Mouse (Mus musculus) hindbrain, embryonic 13.5 days (tissue): ENCODE measurements around the gene Timm50. TPM values are rescaled to one million over a fixed set of nuclear protein-coding genes. Genes with fewer than 3 reads are reported as not detected.
A peak's percentile ranks its signal among the peaks of the same experiment; 100 is the strongest.

Source experiments
- ATAC-seq: fragments of 200-750 bp; cut with Nextera tagmentation; 2 replicates; pipeline ENCODE4 v1.8.0; 2017; ENCODE audit warnings: moderate TSS enrichment; ENCODE audit not compliant: low FRiP score
- H3K27ac ChIP-seq: fragments of 300-500 bp; sonication (generic); 2 replicates; pipeline ENCODE4 v1.5.1; 2015; ENCODE audit warnings: inconsistent platforms, mild to moderate bottlenecking, moderate library complexity
- H3K27me3 ChIP-seq: fragments of 300-500 bp; sonication (generic); 2 replicates; pipeline ENCODE4 v1.6.1; 2015; ENCODE audit warnings: mild to moderate bottlenecking, inconsistent platforms
- H3K36me3 ChIP-seq: fragments of 300-500 bp; sonication (generic); 2 replicates; pipeline ENCODE4 v1.6.1; 2015; ENCODE audit warnings: mild to moderate bottlenecking, inconsistent platforms
- H3K4me1 ChIP-seq: fragments of 300-500 bp; sonication (generic); replicated peaks from 2 replicates; pipeline ENCODE4 v1.6.1; 2015; ENCODE audit warnings: inconsistent platforms
- H3K4me2 ChIP-seq: fragments of 300-500 bp; sonication (generic); 2 replicates; pipeline ENCODE4 v1.6.1; 2015; ENCODE audit warnings: inconsistent platforms, mild to moderate bottlenecking, moderate library complexity
- H3K4me3 ChIP-seq: fragments of 300-500 bp; sonication (generic); 2 replicates; pipeline ENCODE4 v1.5.1; 2015; ENCODE audit warnings: mild to moderate bottlenecking, inconsistent platforms
- H3K9ac ChIP-seq: fragments of 300-500 bp; sonication (generic); 2 replicates; pipeline ENCODE4 v1.6.1; 2015; ENCODE audit warnings: mild to moderate bottlenecking, inconsistent platforms
- H3K9me3 ChIP-seq: fragments of 300-500 bp; sonication (generic); 2 replicates; pipeline ENCODE4 v1.6.1; 2016; ENCODE audit warnings: inconsistent platforms
- WGBS: fragments of 180-500 bp; shearing (Covaris S2); methylation state at CpG from one replicate; pipeline ENCODE4 v1.1.7; 2015; 5-methylcytosine and 5-hydroxymethylcytosine counted together
- polyA plus RNA-seq: library from polyadenylated mRNA; unstranded; fragments of >200 nt; fragmentation: Nextera tagmentation; extraction: Ambion mirVana; gene quantifications from 2 replicates; pipeline ENCODE4 v1.2.1, GENCODE M21; 2015

Timm50 gene
- polyA plus RNA-seq, 1 experiment from 2014 or later, result 134 TPM

DNA sequence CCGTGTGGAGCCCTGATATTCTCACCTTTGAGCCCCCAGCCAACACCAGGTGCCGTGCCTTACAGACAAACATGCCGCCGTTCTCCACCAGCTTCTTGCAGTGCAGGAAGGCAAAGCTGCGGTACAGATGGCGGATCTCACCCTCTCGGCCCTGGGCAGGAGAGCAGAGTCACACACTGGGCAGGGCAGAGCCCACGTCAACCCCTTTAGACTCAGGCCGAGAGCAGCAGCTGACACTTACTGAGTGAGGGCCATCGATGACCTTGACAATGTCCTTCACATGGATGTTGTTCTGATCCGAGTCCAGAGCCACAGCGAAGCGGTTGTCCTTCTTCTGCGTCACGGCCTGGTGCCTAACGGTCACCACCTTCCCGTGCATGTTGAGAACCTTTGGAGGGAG, 6.8 kb upstream of the Timm50 start:
- Histone ChIP-seq H3K27me3 (no peaks in the 10 kb centered on the region), H3K27ac (no peak overlapping the region), H3K36me3 (peaks cover 98% of the 10 kb centered on the region), H3K9me3 (no peaks in the 10 kb centered on the region), H3K4me2 (no peak overlapping the region), H3K4me1 (no peaks in the 10 kb centered on the region), H3K9ac (no peak overlapping the region), H3K4me3 (no peak overlapping the region)
- ATAC-seq, result no peak
- 99% methylated on average over 17 of the region's 17 CpGs for WGBS

DNA sequence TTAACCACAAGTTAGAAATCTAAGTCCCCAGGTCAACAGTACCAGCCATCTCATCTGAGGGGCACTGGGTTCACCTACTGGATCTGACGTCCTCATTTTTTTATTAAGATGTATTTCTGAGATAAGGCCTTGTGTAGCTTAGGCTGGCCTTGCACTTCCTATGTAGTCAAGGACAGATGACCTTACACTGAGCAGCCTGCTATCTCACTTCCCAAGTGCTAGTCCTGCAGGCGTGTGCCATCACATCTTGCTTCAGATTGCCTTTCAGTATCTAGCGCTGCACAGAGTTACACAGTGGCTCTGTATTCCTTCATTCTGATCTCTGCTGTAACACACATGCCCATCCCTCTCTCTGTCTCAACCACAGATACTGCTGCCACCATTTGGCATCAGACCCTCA, 6.2 kb upstream of the Timm50 start:
- 90% methylated on average over 3 of the region's 3 CpGs for WGBS
- Histone ChIP-seq H3K27ac (no peak overlapping the region), H3K9me3 (no peaks in the 10 kb centered on the region), H3K4me3 (no peak overlapping the region), H3K4me2 (no peak overlapping the region), H3K27me3 (no peaks in the 10 kb centered on the region), H3K36me3 (peaks cover 91% of the 10 kb centered on the region), H3K9ac (no peak overlapping the region), H3K4me1 (no peaks in the 10 kb centered on the region)
- no peak for ATAC-seq

DNA sequence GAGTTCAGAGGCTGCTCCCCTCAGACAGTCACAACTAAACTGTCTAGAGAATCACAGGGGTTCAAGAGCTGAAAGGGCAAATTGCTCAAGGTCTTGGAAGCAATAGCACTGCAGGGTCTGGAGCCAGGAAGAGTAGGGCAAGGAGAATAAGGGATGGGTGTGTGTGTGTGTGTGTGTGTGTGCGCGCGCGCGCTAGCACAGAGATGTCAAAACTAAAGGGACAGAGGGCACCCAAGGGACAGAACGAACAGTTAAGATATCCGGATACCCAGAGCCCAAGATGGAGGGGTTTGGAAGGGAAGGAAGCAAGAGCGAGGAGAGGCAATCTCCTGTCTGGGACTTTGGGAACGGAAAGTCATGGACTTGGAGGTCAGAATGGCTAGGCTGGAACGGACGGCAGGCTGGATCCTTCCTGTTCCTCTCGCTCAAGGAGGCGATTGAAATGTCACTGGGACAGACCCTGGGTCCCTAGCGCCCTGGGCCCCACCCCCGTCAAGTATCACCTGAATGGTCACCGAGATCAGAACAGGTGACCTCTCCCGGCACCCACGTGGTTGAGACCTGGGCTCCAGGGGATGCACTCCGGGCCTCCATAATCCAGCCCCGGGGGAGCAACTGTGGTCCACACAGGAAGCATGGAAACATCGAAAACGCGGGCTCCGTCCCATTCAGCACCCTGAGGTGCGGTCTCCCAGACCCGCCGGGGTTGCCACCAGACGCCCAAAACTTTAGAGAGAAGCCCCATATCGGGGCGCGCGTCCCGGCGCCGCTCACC, 534 bp downstream of the Timm50 start:
- H3K9ac ChIP-seq, result peak overlapping the region; percentile 93
- ATAC-seq, result peak; percentile 67
- 7% methylated on average over 35 of the region's 35 CpGs for WGBS
- H3K9me3 ChIP-seq, result no peaks in the 10 kb centered on the region
- no peaks in the 10 kb centered on the region for H3K27me3 ChIP-seq
- peak overlapping the region; percentile 45 for H3K27ac ChIP-seq
- H3K4me1 ChIP-seq, result peaks cover 19% of the 10 kb centered on the region
- H3K4me3 ChIP-seq, result peak overlapping the region; percentile 86
- peak overlapping the region; percentile 89 for H3K4me2 ChIP-seq
- H3K36me3 ChIP-seq, result peaks cover 63% of the 10 kb centered on the region

DNA sequence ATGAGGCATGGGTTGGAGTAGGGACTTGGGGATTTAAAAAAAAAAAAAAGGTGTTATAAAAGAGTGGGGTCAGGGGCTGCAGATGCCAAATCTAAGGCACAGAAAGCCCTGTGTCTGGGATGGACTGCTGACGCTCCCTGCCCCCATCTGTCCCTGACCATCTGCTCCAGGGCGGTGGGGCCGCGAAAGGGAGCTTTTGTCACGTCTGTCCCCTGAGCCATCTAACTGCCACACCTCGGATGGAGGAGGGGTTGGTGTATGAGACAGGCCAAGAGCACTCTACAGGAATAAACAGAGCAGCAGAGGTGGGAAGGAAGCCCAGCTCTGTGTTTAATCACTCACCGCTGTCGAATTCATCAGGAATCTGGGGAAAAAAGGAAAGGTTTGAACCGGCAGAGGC, 2.1 kb downstream of the Timm50 start:
- 34% methylated on average over 9 of the region's 9 CpGs for WGBS
- no peak overlapping the region for H3K4me2 ChIP-seq
- H3K27ac ChIP-seq, result no peak overlapping the region
- no peaks in the 10 kb centered on the region for H3K27me3 ChIP-seq
- H3K4me3 ChIP-seq, result no peak overlapping the region
- H3K9ac ChIP-seq, result peak overlapping the region; percentile 30; the same call in 1 of the 2 replicates
- ATAC-seq, result no peak
- peaks cover 19% of the 10 kb centered on the region for H3K4me1 ChIP-seq
- H3K36me3 ChIP-seq, result peaks cover 63% of the 10 kb centered on the region
- no peaks in the 10 kb centered on the region for H3K9me3 ChIP-seq

DNA sequence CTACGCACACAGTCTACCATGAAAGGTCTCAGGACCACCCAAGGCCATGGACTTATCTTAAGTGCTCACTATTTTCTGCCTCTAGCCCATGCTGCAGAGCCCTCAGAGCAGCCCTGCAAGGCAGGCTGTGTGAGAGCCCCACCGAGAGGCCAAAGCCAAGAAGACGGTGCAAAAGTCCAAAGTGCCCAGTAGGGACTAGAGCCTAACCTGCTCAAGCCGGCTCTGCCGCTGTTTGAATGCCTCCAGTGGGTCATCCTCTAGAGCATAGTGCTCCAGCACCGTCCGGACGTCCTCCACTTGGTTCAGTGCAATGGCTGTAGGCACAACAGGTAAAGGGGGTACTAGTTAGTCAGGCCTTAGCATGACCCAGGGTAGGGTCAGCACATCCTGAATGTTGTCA, 5.7 kb downstream of the Timm50 start:
- no peaks in the 10 kb centered on the region for H3K9me3 ChIP-seq
- H3K9ac ChIP-seq, result no peak overlapping the region
- no peak overlapping the region for H3K4me3 ChIP-seq
- no peak overlapping the region for H3K4me2 ChIP-seq
- WGBS, result 92% methylated on average over 8 of the region's 8 CpGs
- H3K36me3 ChIP-seq, result peaks cover 56% of the 10 kb centered on the region
- ATAC-seq, result no peak
- H3K4me1 ChIP-seq, result peaks cover 33% of the 10 kb centered on the region
- H3K27me3 ChIP-seq, result no peaks in the 10 kb centered on the region
- H3K27ac ChIP-seq, result no peak overlapping the region

DNA sequence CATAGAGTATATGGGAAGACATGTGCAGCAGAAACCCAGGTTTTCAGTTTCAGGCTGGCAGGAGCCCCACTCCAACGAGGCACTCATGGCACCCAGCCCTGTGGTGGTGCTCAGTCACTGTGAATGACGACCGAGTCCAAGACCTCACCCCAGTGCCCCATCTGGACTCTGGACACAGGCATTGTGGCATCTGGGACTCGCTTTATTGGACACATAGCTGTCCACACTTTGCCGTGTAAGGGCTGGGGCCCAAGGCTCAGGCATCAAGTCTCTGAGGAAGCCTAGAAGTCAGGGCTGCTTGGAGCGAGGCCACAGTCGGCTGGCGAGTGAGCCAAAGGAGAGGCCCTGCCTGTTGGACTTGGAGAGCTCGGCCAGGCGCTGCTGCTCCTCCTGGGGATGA, 6.2 kb downstream of the Timm50 start:
- H3K36me3 ChIP-seq, result peaks cover 56% of the 10 kb centered on the region
- peaks cover 31% of the 10 kb centered on the region for H3K4me1 ChIP-seq
- no peaks in the 10 kb centered on the region for H3K9me3 ChIP-seq
- H3K4me3 ChIP-seq, result no peak overlapping the region
- 86% methylated on average over 10 of the region's 10 CpGs for WGBS
- no peak overlapping the region for H3K27ac ChIP-seq
- H3K9ac ChIP-seq, result no peak overlapping the region
- H3K4me2 ChIP-seq, result no peak overlapping the region
- no peak for ATAC-seq
- H3K27me3 ChIP-seq, result no peaks in the 10 kb centered on the region

DNA sequence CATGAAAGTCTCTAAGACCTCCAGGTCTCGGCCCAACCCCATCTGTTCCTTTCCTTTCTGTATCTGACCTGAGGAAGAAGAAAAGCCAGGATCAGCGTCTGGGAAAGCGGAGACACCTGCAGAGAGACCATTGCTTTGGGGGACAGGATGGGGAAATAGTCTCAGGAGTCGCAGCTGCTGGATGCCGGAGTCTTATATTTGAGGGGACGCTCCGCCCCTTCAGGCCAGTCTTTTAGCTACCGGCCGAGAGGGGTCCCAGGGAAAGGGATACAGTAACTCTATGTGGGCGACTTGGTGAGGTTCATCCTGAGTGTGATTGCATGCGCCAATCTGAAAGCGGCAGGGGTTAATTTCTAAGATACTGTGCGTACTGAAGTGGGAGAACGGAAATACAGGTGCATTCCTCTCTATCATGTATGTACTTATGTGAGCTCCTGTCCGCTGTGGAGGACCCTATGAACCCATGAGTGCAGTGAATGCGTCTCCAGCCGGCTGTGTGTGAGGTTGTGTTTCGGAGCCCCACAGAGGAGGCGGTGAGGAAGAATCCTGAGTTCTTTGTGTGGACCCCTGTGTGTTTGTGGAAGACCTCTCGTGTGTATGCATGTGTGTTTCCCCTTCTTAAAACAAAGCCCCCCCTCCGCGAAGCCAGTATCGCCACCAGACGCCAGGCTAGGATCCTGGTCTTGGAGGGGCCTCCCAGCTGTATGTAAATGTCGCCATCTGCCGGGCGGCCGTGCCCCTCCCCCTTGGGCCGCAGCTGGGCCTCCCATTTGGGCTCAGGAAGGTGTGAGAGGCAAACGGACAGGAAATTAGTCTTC, 10.0 kb downstream of the Timm50 start, which contains the start of gene Dll3:
Gene Dll3 (minus strand): TSS at position 623 of the 818 bp plus-strand sequence.
- Histone ChIP-seq H3K27me3 (peaks cover 24% of the 10 kb centered on the region), H3K4me2 (peak within 1 kb of the TSS; percentile 67), H3K4me1 (peaks cover 39% of the 10 kb centered on the region), H3K9me3 (no peaks in the 10 kb centered on the region), H3K36me3 (peaks cover 22% of the 10 kb centered on the region), H3K9ac (peak within 1 kb of the TSS; percentile 78), H3K4me3 (peak within 1 kb of the TSS; percentile 51), H3K27ac (peak within 1 kb of the TSS; percentile 86)
- under 1% methylated on average over 30 of the region's 30 CpGs for WGBS
- peak; percentile 67 for ATAC-seq

DNA sequence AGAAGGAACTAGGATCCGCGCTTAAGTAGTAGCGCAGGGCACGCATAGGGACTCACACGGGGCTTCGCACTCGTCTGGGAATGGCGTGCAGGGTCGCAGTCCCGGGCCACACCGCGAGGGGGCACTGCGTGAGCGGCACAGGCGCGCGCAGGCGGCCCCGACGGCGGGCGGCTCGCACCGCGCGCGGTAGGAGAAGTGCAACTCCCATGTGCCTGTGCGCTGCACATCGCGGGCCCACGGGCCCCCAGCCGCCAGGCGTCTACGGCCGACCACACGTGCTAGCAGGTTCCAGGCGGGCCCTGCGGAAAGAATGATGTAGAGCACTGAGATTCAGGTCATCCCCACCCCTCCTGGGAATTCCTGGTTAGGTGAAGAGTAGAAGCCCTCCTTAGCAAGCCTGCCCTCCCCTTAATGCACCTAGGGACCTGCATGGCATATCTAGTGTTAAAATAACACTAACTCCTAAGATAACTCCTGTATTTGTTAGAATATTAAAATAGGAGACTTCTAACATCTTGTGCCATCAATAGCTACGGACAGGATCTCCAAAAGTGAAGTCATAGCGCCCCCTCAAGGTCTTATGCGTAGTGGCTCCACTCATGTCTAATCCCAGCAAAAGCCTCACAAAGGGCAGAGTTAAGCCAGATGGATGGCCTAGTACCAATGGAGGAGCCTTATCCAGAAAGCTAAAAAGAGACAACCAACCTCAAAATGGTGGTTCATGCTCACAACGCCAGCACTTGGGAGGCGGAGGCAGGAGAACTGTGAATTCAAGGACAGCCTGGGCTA, 12.8 kb downstream of the Timm50 start:
- no peak for ATAC-seq
- 10% methylated on average over 43 of the region's 43 CpGs for WGBS
- H3K27me3 ChIP-seq, result peaks cover 41% of the 10 kb centered on the region
- H3K4me3 ChIP-seq, result peak overlapping the region; percentile 51
- H3K4me2 ChIP-seq, result peak overlapping the region; percentile 67
- H3K4me1 ChIP-seq, result peaks cover 51% of the 10 kb centered on the region
- H3K27ac ChIP-seq, result 0 out of 2 replicates have a peak overlapping the region, but pooled peaks have one; percentile 20
- H3K36me3 ChIP-seq, result no peaks in the 10 kb centered on the region
- H3K9me3 ChIP-seq, result no peaks in the 10 kb centered on the region
- H3K9ac ChIP-seq, result peak overlapping the region; percentile 46; the same call in 1 of the 2 replicates

DNA sequence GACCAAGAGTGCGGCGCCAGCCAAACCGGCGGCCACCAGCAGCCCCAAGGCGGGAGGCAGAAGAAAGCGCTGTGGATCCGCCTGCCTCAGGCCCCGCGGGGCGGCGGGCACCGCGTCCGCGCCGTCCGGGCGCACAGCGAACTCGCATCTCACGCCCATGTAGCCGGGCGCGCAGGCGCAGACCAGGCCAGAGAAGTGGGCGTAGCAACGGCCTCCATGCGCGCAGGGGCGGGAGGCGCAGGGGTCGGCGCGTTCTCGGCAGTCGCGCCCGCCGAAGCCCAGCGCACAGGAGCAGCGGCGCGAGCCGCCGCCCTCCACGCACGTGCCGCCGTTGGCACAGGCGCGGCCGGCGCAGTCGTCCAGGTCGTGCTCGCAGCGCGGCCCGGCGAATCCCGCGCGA, 17.4 kb downstream of the Timm50 start:
- Histone ChIP-seq H3K36me3 (no peaks in the 10 kb centered on the region), H3K27me3 (peaks cover 76% of the 10 kb centered on the region), H3K4me2 (peak overlapping the region; percentile 76), H3K9me3 (no peaks in the 10 kb centered on the region), H3K9ac (peak overlapping the region; percentile 73), H3K4me1 (peaks cover 44% of the 10 kb centered on the region), H3K4me3 (peak overlapping the region; percentile 56), H3K27ac (no peak overlapping the region)
- WGBS, result under 1% methylated on average over 63 of the region's 63 CpGs
- peak; percentile 67 for ATAC-seq

DNA sequence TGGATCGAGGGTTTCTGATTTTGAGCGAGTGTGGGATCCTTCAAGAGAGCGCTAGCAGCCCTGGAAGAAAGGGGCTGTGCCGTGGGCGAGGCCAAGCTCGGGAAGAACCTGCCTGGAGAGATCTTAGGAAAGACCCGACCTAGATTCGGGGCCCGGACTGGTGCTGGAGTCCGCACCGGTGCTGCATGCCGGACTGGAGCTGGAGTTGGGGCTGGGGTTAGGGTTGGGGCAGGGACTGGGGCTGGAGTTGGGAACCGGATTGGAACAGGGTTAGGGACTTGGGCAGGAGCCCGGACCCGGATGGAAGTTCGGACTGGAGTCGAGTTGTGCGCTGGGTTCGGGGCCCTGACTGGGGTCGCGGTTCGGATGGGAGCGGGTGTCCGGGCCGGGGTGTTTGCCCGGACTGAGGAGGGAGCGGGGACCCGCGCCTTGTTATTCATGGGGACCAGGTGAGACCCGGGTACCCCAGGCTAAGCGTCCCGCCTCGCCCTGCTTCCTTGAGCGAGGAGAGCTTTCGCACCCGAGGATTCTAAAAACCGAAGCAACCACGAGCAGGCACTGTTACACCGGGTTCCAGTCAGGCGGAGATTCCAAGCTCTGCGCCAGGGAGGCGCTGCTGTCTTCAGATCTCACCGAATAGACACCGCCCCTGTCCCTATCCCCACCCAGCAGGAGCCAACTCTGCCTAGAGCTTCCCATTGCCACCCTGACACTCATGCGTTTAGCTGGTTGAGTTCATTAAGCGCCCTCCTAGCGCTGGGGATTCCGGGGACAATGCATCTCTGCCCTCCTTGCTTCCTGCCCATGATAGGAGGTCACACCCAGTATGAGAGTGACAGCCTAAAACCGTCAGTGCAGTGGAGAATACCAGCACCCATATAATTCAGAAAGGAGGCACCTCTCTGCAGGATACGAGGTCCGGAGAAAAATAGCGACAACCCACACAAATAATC, 21.0 kb downstream of the Timm50 start, which contains the start of gene Selenov:
Gene Selenov (minus strand): TSS at position 549 of the 953 bp plus-strand sequence.
- Histone ChIP-seq H3K27ac (no peak within 1 kb of the TSS), H3K27me3 (peaks cover 78% of the 10 kb centered on the region), H3K4me1 (peaks cover 39% of the 10 kb centered on the region), H3K9me3 (no peaks in the 10 kb centered on the region), H3K9ac (peak within 1 kb of the TSS; percentile 51), H3K4me3 (peak within 1 kb of the TSS; percentile 30), H3K4me2 (peak within 1 kb of the TSS; percentile 53), H3K36me3 (no peaks in the 10 kb centered on the region)
- under 1% methylated on average over 52 of the region's 52 CpGs for WGBS
- 0 out of 2 replicates have a peak, but pooled peaks have one; percentile 49 for ATAC-seq

DNA sequence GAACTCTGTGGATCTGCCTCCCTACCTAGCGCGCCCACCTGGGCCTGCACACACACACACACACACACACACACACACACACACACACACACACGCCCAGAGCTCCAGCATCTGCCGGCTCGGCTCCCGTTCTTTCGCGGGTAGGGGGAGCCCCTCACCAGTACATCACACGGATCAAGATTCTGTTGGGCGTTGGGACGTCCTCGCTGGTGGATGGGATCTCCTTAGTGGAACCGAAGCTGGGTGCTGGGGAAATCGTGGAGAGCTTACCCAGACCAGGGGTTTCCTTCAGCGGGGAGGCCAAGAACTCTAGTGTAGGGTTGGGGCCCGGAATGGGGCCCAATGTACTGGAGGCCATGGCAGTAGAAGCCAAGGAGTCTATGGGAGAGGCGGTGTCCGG, 21.7 kb downstream of the Timm50 start:
- H3K27me3 ChIP-seq, result peaks cover 72% of the 10 kb centered on the region
- no peaks in the 10 kb centered on the region for H3K9me3 ChIP-seq
- no peak overlapping the region for H3K27ac ChIP-seq
- no peaks in the 10 kb centered on the region for H3K36me3 ChIP-seq
- peak overlapping the region; percentile 53 for H3K4me2 ChIP-seq
- peaks cover 38% of the 10 kb centered on the region for H3K4me1 ChIP-seq
- no peak for ATAC-seq
- H3K4me3 ChIP-seq, result peak overlapping the region; percentile 30
- WGBS, result 1% methylated on average over 16 of the region's 18 CpGs
- peak overlapping the region; percentile 51; the same call in 1 of the 2 replicates for H3K9ac ChIP-seq
